Mouse (Mus musculus): Measurements from ENCODE around the gene Tldc2. TPM values are rescaled to one million over a fixed set of nuclear protein-coding genes. Genes with fewer than 3 reads are reported as not detected.

The Tldc2 gene
- total and polyA plus RNA-seq, 3 experiments: not detected

- Histone ChIP-seq H3K4me3 (replicated peaks in 1 of 3; ENCODE audit: low read depth in 2 of 3, low read length in 2 of 3, poor library complexity in 1 of 3) (no peak overlapping the region), H3K27me3 (replicated peaks) (no peaks in the 10 kb centered on the region), H3K9ac (ENCODE audit: insufficient read depth, low read depth) (no peak overlapping the region), H3K36me3 (replicated peaks in 1 of 2; ENCODE audit: control insufficient read depth in 1 of 2, insufficient read depth in 1 of 2, low read length in 1 of 2) (peaks cover 57 to 82% of the 10 kb centered on the region in 2 experiments), H3K4me2 (ENCODE audit: insufficient read depth, low read depth, poor library complexity, severe bottlenecking) (no peak overlapping the region), H3K9me3 (replicated peaks; ENCODE audit: low read length) (peaks cover 4% of the 10 kb centered on the region), H3K79me2 (replicated peaks; ENCODE audit: control insufficient read depth, extremely low read depth, insufficient read depth, poor library complexity, severe bottlenecking) (no peaks in the 10 kb centered on the region), H3K4me1 (ENCODE audit: control insufficient read depth in 1 of 2, insufficient read depth in 2 of 2) (peaks cover 4 to 39% of the 10 kb centered on the region in 2 experiments; a peak in 3 of 4 replicates), H3K27ac (ENCODE audit: insufficient read depth, low read depth) (no peak overlapping the region)
- in situ Hi-C loops (cut with MboI; ENCODE audit: low pct_ligation_motif_present, low pct_unique_long_range_greater_than_20kb, low sequenced_read_pairs): no loop called here
- TF ChIP-seq MAFK (IDR thresholded peaks at IDR 0.05; ENCODE audit: insufficient replicate concordance, low read length) (no peak), GABPA (IDR thresholded peaks at IDR 0.05; ENCODE audit: insufficient replicate concordance, low read depth, low read length) (no peak), MXI1 (IDR thresholded peaks at IDR 0.05; ENCODE audit: low read depth, low read length) (no peak), MYC (IDR thresholded peaks at IDR 0.05; ENCODE audit: low read depth, low read length) (no peak), TCF12 (IDR thresholded peaks at IDR 0.05; ENCODE audit: low read depth, low read length) (no peak), CTCF (conservative IDR thresholded peaks at IDR 0.05 in 1 of 2, IDR thresholded peaks at IDR 0.05 in 1 of 2; ENCODE audit: low read depth in 2 of 2, low read length in 2 of 2) (no peak), MAZ (IDR thresholded peaks at IDR 0.05; ENCODE audit: low read depth, low read length) (no peak), MAX (IDR thresholded peaks at IDR 0.05; ENCODE audit: low read length) (no peak), UBTF (IDR thresholded peaks at IDR 0.05; ENCODE audit: low read depth, low read length) (no peak), NELFE (IDR thresholded peaks at IDR 0.05; ENCODE audit: low read depth, low read length) (no peak), JUND (conservative IDR thresholded peaks at IDR 0.05; ENCODE audit: low read depth, low read length) (no peak), POLR2A (IDR thresholded peaks at IDR 0.05; ENCODE audit: low read depth, low read length) (no peak), USF2 (conservative IDR thresholded peaks at IDR 0.05; ENCODE audit: low read depth, low read length) (no peak), ETS1 (conservative IDR thresholded peaks at IDR 0.05; ENCODE audit: low read depth, low read length) (no peak)
- dilution Hi-C loops (cut with MboI; ENCODE audit: extremely low pct_ligation_motif_present, extremely low pct_unique_long_range_greater_than_20kb, low sequenced_read_pairs): no loop called here
- no peak for DNase-seq (ENCODE audit: extremely low read depth)
These were observed 15.4 kb downstream of the Tldc2 start for GRCm38 (mm10) chr2:157102256-157102655.

- Histone ChIP-seq H3K9me3 (replicated peaks; ENCODE audit: low read length) (peaks cover 4% of the 10 kb centered on the region), H3K79me2 (replicated peaks; ENCODE audit: control insufficient read depth, extremely low read depth, insufficient read depth, poor library complexity, severe bottlenecking) (no peaks in the 10 kb centered on the region), H3K4me2 (ENCODE audit: insufficient read depth, low read depth, poor library complexity, severe bottlenecking) (no peak overlapping the region), H3K36me3 (replicated peaks in 1 of 2; ENCODE audit: control insufficient read depth in 1 of 2, insufficient read depth in 1 of 2, low read length in 1 of 2) (peaks cover 64 to 86% of the 10 kb centered on the region in 2 experiments), H3K4me3 (replicated peaks in 1 of 3; ENCODE audit: low read depth in 2 of 3, low read length in 2 of 3, poor library complexity in 1 of 3) (no peak overlapping the region), H3K9ac (ENCODE audit: insufficient read depth, low read depth) (no peak overlapping the region), H3K27ac (ENCODE audit: insufficient read depth, low read depth) (no peak overlapping the region), H3K27me3 (replicated peaks) (no peaks in the 10 kb centered on the region), H3K4me1 (ENCODE audit: control insufficient read depth in 1 of 2, insufficient read depth in 2 of 2) (peaks cover 4 to 24% of the 10 kb centered on the region in 2 experiments; a peak in 3 of 4 replicates)
- no peak for DNase-seq (ENCODE audit: extremely low read depth)
- TF ChIP-seq TCF12 (IDR thresholded peaks at IDR 0.05; ENCODE audit: low read depth, low read length) (no peak), GABPA (IDR thresholded peaks at IDR 0.05; ENCODE audit: insufficient replicate concordance, low read depth, low read length) (no peak), JUN (IDR thresholded peaks at IDR 0.05; ENCODE audit: insufficient read depth, low read depth, low read length) (no peak)
- in situ Hi-C loops (cut with MboI; ENCODE audit: low pct_ligation_motif_present, low pct_unique_long_range_greater_than_20kb, low sequenced_read_pairs): no loop called here
- dilution Hi-C loops (cut with MboI; ENCODE audit: extremely low pct_ligation_motif_present, extremely low pct_unique_long_range_greater_than_20kb, low sequenced_read_pairs): no loop called here
These were observed 17.6 kb downstream of the Tldc2 start for GRCm38 (mm10) chr2:157104454-157104853.

All from CH12.LX (cell line).